Mouse (Mus musculus) liver, adult 2 months (tissue): ENCODE measurements around the gene Slc29a1.

Experiments used
- CTCF ChIP-seq: fragments of 200-500 bp; IDR thresholded peaks from 2 replicates; pipeline ENCODE4 v1.5.1; 2011; ENCODE audit warnings: low read depth, low read length, control low read depth
- POLR2A ChIP-seq: fragments of 200-500 bp; IDR thresholded peaks from 2 replicates; pipeline ENCODE4 v1.6.1; 2011; ENCODE audit warnings: low read length, control low read depth; ENCODE audit not compliant: insufficient read depth; ENCODE audit errors: extremely low read depth

- TF ChIP-seq POLR2A = no peak
- no peak for TF ChIP-seq CTCF
Observed at GRCm38 (mm10) chr17:45589236-45589635, 10.2 kb downstream of the Slc29a1 start.
